Mouse (Mus musculus) lung, postnatal 25 days (tissue): Measurements from ENCODE around the gene Fos.

Experiments used
- DNase-seq: peaks from one replicate; pipeline ENCODE4 v3.0.0; 2022; ENCODE audit warnings: low spot score

Fos gene

GRCm38 (mm10) chr12:85473481-85474297 lies at the start of gene Fos:
Gene Fos (plus strand): TSS chr12:85473890.
- DNase-seq = peak; percentile 94

DNA sequence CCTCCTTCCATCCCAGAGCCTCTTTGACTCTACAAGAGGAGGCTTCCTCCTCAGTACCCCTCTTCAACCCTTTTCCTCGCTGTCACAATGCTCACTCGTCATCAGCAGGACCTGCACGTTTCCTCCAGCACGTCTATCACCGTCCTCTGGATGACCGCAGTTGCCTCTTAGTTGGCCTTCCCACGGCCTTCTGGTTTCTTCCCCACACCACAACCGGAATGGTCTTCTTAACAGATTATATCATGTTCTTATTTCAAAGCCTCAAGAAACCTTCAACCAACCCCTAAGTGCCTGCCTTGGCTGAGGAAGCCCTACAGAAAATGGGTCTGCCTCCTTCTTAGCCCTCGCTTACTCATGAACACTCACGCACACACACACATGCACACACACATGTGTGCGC lies 48.0 kb upstream of the Fos start:
- no peak for DNase-seq

DNA sequence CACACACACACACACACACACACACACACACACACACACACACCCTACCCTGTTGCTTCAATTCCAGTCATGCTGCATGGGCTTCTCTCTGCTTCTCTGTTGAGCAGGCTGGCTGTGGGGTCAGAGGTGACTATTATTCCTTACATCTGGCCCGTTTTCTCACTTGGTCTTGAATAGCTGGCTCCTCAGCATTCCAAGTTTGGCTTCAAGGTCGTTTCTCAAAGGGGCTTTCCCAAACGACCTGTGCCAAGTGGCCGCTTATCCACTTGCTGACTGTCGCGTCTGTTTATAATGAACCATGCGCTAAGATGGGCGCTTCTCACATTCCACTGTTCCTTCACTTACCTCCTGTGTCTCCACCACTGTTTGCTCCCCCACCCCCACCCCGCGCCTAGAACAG lies 47.6 kb upstream of the Fos start:
- no peak for DNase-seq

GRCm38 (mm10) chr12:85427802-85428201 lies 45.9 kb upstream of the Fos start:
- no peak for DNase-seq

- no peak for DNase-seq
Measured at GRCm38 (mm10) chr12:85429999-85430398, 43.7 kb upstream of the Fos start.

- no peak for DNase-seq
Measured at GRCm38 (mm10) chr12:85430434-85430833, 43.3 kb upstream of the Fos start.

- DNase-seq = no peak
Measured at GRCm38 (mm10) chr12:85433850-85434249, 39.8 kb upstream of the Fos start.

DNA sequence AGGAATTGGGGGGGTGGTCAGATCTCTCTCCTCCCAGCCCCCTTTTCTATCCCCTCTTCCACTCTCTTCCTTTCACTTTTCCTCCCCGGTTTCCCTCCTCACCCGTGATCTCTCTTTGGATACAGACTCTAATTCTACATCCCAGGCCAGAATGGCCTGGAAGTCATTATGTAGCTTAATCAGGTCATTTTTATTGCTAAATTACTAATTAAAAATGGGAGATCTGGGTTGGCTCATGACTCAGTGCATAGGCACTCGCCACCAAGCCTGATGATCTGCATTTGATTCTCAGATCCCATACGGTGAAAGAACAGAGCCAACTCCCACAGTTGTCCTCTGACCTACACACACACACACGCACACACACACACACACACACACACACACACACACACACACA lies 39.2 kb upstream of the Fos start:
- no peak for DNase-seq

DNA sequence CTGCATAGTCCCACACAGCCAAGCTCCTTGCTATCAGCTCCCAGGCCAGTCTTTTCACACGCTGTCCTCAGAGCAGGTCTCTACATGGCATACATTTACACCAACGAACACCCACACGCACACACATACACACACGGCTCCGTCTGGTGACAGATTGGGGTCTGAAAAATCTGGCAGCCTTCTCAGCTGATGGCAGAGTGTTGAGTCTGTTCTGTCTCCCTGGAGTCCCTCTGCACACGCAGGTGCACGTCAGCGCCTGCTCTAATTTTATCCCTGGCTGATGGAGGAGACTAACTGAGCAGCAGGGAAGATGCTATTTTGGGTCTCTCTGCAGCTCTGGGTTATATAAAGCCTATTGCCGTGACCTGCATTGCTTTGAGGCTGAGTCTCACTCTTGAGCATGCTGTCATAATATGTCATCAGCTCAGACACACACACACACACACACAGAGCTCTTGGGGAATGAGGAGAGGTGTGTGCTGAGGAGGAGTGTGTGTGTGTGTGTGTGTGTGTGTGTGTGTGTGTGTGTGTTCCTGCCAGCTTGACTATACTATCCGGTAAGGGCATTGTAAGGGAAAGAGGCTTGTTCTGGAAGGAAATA lies 37.6 kb upstream of the Fos start:
- DNase-seq = no peak

- DNase-seq = no peak
Measured at GRCm38 (mm10) chr12:85437172-85437876, 36.4 kb upstream of the Fos start.

DNA sequence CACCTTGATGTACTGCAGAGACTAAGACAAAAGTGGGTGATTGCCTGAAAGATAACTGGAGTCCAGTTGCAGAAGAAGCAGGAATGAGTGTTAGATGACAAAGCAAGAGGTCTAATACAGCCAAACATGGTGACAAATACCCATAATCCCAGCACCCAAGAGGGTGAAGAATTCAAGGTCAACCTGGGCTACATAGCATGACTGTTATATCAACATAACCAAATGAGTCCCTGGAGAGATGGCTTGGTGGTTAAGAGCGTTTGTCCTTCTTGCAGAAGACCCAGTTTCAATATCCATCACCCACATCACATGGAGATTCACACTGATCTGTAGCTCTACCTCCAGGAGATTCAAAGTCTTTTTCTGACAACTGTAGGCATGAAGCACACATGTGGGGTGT lies 30.2 kb upstream of the Fos start:
- no peak for DNase-seq

- DNase-seq = peak; percentile 67
Measured at GRCm38 (mm10) chr12:85444646-85445045, 29.0 kb upstream of the Fos start.

GRCm38 (mm10) chr12:85447009-85447408 lies 26.7 kb upstream of the Fos start:
- no peak for DNase-seq

GRCm38 (mm10) chr12:85447490-85447889 lies 26.2 kb upstream of the Fos start:
- DNase-seq = no peak

- DNase-seq = no peak
Measured at GRCm38 (mm10) chr12:85449478-85449877, 24.2 kb upstream of the Fos start.

- peak; percentile 88 for DNase-seq
Measured at GRCm38 (mm10) chr12:85451693-85452491, 21.8 kb upstream of the Fos start.

GRCm38 (mm10) chr12:85455065-85456058 lies 18.3 kb upstream of the Fos start:
- DNase-seq = peak; percentile 99

DNA sequence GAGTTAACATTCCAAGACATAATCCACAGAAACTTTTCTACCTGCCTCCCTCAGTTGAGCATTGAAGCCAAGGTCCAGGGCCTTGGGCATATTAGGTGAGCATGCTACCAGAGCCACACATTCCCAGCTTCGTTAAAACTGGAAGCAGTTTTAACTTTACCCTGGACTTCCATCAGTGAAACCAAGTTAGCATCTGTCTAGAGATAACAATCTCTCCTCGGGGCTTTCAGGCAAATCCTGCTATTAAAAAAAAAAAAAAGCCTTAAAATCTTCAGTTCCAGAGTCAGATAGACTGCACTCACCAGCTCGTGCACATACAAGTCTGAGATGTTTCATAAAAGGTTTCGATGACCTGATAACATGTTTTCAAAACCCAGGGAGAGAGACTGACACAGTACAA lies 17.4 kb upstream of the Fos start:
- no peak for DNase-seq

GRCm38 (mm10) chr12:85456966-85457505 lies 16.7 kb upstream of the Fos start:
- DNase-seq = no peak

DNA sequence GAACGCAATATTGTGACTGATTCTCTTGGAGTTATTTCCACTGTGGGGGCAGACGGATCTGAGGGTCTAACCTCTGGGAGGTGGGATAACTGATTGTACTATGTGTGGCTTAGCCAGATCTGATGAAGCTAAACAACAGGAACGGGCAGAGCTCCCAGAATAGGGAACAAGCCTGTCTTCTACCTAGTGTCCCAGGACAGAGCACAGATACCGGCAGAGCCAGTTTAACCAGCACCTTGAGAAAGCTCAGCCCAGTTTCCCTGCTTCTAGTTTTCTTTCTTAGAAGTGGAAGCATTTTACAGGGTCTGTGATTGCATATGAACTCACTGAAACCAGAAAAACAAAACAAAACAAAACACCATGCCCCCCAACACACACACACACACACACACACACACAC lies 13.9 kb upstream of the Fos start:
- no peak for DNase-seq
